Mouse (Mus musculus) retina, postnatal 7 days (tissue): ENCODE results near the gene Themis3.
"Not testable (repeated sequence)": the region's sequence is repeated elsewhere in the genome, so short reads cannot be mapped to it uniquely, and the experiment has no call there.

Experiments used
- DNase-seq: peaks from one replicate; pipeline ENCODE4 v3.0.0-alpha.2; 2012; ENCODE audit warnings: low read depth, low spot score

The Themis3 gene

DNA sequence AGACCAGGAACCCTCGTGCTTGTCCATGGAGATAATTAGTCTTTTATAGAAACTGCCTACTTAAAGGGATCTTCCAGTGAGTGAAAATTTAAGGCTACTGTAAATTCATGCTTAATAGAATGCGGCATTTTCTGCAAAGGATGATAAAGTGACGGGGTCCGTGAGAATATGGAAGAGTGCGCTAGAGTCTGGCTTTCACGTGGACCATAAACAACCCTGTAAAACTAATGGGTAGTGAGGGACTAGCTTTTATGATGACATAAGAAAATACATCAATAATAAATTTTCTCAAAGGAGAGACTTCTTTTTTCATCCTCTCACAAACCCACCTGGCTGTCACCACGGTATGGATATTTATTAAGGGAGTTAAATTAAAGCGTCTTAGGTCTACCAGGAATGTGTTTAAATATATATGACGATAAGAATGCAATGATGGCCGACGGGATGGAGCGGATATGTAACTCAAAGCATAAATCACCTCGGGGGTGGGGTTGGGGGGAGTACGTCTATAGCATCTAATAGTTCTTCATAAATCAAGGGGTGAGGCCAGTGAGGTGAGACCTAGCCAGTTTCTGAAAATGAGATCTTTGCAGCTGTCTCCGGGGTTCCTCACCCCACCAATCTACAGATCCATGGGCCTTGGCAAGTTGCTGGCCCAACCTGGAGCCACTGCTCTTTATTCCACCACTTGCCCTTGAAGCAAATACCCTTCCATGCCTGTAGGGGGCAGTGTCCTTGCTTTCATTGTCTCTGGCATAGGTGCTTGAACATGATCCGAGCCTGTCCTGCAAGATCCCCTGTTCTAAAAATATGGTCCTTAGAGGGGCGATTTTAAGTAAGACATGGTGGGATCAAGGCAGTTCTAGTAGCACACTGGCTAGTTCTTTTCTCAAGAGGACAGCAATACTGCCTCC is 35.8 kb downstream of the Themis3 start:
- no peak for DNase-seq

DNA sequence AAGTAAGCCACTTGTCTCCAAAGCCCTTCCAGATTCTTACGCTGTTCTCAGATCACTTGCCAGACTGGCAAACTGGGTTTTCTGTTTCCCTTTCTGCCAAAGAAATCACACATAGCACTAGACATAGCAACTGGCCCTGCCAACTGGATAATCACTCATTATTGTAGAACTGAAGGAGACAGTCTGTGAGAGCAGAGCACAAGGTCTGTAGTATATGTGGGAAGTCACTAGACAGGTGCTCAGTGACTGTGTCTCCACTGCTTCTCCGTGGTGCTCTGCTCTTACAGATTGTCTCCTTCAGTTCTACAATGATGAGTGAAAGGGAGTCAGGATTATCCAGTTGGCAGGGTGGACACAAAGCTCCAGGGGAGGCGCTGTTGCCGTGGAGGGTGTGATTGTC is 41.7 kb downstream of the Themis3 start:
- no peak for DNase-seq

DNA sequence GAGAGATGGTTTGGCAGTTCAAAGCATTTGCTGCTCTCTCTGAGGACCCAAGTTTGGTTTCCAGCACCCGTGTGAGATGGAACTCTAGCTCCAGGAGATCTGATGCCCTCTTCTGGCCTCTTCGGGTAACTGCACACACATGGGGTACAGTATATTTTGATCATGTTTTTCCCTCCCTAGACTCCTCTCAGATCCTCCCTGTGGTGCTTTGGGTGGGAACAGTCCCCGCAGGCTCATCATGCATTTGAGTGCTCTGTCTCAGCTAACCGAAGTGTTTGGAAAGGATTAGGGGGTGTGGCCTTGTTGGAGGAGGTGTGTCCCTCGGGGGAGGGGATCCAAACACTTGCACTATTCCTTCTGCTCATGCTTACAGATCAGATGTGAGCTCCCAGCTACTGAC is 43.9 kb downstream of the Themis3 start:
- DNase-seq = no peak

DNA sequence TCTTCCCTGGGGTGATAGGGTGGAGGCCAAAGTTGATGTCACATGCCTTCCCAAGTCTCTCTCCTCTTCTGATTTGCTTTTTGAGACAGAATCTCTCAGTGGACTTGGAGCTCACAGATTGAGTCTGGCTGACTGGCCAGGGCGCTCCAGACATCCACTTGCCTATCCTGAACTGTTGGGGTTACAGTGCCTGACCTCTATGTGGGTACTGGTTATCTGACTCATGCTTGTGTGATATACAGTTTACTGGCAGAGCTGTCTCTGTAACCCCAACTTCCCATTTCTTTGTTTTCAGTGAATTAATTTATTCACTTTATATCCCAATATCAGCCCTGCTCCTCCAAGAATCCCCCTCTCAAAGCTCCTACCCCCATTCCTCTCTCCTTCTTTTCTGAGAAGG is 62.1 kb downstream of the Themis3 start:
- DNase-seq = no peak

DNA sequence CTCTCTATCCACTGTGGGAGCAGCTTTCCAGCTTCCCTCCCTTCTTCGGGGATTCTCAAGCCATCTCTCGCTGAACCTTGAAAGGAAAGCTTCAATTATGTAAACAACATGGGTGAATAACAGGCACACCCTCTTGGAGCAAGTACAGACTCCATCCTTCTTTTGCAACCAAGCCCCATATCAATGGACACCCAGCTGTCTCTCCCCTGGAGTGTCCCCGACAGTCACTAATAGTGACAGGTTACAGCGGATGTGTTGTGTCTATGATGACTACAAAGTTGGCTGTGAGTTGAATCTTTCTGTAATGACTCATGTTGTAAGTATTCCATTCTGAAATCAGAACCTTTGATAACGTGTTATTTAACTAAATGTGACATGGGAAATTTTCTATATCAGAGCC is 71.0 kb downstream of the Themis3 start:
- DNase-seq = no peak

DNA sequence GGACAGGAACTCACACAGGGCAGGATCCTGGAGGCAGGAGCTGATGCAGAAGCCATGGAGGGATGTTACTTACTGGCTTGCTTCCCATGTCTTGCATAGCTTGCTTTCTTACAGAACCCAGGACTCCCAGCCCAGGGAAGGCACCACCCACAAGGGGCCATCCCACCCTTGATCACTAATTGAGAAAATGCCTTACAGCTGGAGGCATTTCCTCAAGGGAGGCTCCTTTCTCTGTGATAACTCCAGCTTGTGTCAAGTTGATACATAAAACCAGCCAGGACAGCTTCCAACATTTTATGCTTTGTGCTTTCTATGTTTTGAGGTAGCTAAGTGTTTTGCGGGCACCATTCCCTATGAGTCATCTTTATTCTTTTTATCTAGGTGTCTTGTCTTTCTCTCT is 71.8 kb downstream of the Themis3 start:
- not testable (repeated sequence) for DNase-seq

DNA sequence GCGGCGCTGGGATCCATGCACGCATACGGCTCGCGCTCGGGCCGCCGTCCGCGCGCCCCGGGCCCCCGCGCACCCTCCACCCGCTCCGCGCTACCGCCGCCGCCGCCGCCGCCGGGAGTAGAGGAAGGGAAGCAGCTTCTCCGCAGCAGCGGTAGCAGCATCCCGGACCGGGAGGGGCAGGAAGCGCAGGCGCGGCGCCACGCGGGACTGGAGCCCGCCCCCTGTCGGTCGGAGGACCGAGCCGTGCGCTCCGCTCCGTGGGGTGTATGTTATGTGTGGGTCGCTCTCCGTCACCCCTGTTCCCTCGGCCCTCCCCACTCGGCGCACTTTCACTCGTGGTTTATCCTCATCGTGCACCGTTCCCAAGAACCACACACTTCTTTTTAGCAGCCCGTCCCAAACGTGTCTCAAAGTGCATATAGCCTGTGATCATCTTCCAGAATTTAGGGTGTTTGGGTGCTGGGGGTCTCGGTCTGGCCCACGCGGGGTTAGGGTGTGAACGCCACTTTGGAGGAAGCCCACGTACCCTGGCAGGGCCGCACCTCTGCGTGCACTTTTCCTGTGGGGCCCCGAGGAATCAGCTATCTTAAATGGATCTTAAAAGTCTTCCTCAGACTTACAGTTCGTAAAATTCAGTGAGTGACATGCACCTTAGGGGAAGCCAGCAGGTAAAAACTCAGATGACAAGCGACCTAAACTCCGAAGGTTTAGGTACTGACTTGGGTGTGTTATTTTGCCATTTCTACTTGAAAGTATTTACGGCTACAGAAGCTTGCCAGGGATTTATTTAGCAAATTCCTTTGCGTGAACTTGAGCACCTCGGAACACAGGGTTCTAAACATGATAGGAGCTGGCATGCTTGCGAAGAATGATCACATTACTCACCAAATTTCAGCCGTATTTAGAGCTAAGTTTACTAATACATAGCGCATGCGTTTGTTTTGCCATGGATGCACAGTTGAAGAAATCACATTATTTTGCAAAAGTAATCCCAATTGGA is 74.6 kb downstream of the Themis3 start, which contains the start of gene Rab12:
Gene Rab12, minus strand, starts transcription at position 176 of the 1,000 bp plus-strand sequence.
- peak; percentile 78 for DNase-seq

DNA sequence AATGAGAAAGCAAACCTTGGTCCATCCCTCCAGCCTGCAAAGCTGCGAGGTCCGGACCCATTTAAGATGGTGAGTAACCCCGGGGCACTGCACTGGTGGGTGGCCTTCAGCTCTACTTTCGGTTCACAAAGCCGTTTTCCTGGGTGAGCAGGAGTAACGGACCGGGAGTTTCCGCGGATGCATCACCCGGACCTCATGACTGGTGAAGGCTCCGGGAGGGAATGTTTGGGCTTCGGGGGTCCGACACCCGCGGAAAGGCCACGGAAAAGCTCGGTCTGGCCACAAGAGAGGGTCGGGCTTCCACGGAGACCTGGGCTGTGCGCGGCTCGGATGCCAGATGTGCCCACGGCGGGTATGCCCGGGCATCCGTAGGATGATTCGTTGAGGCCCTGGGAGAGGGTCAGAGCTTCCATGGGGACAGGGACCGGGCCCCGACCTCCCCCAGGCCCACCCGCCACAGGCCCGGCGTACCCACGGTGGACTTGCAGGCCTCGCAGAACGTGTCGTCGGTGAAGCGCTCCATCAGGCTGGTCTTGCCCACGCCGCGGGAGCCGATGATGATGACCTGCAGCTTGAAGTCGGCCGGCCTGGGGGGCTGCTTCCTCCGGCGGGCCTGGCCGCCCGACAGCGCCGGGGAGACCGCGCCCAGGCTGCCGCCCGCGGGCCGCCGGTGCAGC is 75.4 kb downstream of the Themis3 start:
- DNase-seq = no peak

DNA sequence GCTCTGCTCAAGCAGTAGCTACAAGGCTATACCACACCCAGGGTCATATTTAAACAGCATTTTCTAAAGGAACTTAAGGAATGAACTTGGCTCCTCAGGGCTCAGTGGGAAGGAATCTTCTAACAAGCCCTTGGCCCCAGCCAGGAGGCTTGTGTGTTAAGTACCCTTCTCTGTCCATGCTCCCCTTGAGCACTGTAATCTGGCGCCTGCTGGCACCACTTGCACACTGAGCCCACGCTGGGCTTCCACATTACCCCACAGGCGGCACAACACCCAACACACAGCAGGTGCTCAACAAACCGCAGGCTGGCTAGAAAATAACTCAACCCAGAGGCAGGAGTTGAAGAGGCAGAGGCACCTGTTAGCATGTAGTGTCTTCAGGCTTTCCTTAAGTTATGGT is 77.5 kb downstream of the Themis3 start:
- DNase-seq = no peak

DNA sequence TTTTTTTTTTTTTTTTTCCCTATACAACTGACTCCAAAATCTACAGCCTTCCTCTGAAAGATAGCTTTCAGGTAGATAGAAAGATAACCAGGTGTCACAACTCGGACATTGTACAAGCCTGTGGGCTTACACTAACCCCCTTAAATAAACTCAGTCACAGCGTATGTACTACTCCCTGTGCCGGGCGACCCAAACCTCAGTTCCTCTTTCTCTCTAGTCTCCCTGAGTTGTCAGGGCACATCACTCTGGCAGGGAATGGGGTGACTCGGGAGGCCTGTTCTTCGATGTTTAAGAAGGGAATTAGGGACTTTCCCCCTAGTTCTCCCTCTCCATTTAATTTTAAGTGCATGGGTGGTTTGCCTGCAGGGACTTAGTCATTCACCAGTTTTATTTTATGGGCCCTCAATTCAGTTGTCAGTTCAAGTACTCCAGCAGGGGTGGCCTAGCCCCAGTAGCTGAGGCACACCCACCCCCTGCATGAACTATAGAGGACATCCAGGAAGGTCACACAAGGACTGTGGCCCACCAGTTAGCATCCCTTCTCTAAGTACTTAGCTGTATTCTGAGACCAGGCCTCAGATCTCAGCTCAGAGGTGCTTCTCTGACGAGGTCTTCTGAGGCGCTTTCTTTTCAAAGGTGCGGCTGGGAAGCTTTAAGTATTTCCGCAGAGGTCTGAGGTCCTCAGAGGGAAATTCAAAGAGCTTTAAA is 80.0 kb downstream of the Themis3 start:
- no peak for DNase-seq

DNA sequence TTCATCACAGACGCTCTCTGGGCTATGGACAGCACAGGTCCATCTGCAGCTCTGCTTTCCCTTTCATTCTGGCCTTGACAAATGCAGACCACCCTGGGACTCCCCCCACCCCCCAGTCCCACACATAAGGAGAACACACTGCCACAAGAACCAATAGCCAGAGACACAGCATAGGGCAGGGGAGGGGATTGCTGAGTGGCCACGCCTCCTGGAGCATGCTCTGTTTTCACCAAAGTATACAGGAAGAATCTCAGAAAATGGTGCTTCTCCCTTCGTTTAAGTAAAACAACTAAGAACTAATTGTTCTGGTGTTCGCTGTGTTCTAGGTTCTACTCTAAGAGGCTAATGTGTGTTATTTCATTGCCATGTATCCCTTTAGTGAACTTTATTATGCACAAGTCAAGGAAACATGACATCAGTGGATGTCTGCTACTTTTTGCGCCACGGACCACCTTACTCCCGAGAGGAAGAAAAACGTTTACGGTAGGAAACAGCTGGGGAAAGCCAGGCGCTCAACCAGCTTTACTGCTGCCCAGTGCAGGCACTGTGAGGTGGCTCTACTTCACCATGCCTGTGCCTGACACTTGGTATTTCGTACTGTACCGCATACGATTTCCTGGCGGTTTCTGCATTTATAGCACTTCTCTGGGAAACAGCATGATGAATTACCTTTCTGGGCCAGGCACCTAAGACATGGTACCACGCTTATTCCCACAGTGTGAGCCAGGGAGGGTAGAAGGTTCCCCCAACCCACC is 82.0 kb downstream of the Themis3 start:
- DNase-seq = no peak

DNA sequence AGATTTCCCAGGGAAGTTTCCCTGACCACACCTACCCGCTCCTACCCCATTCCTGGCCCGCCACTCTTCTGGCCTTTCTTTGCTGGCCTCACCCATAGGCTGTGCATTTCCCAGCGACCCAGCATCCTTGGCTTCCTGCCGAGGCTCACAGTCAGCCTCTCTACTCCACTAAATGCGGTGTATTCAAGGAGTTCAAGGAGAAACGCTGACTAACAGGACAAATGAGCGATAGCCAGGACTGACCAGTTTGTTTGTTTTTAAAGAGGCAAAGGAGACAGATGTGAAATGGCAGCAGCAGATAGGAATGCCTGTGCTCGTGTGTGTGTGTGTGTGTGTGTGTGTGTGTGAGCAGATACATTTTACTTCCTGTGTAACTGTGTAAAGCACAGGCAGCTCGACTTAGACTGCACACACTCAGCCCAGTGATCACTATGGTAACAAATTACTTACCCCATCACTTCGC is 84.2 kb downstream of the Themis3 start:
- DNase-seq = no peak

DNA sequence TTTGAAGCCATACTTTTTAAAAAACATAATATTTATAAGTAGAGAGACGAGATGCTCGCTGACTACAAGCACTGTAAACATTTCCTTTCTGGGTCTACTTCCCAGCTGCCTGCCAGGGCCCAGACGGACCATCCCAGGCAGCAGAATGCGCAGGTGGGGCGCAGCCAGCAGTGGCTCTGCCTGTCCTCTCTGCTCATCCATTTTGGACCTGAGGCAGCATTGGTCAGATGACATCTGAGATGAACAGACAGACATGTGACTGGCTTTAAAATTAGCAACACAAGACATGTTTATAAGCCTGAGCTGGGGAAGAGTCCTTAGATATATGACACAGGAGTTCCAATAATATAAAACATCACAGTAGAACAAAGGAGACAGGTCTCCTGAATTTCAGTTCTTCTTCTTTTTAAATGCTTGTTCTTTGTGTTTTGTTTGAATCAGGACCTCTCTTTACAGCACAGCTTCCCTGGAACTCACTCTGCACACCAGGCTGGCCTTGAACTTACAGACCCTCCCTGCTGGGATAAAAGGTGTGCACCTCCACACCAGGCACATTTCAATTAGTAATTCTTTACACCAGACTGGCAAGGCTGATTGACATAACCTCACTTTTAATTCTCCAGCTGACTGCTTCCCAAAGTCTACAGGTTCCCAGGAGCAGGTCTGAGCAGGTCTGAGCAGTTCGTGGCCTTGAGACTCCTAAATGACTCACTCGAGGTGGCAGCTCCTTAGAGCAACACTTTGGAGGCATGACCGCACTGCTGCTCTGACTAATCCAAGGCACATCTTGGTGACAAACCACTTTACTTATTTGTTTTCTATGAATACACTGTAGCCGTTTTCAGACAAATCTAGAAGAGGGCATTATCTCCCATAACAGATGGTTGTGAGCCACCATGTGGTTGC is 87.1 kb downstream of the Themis3 start:
- no peak for DNase-seq

DNA sequence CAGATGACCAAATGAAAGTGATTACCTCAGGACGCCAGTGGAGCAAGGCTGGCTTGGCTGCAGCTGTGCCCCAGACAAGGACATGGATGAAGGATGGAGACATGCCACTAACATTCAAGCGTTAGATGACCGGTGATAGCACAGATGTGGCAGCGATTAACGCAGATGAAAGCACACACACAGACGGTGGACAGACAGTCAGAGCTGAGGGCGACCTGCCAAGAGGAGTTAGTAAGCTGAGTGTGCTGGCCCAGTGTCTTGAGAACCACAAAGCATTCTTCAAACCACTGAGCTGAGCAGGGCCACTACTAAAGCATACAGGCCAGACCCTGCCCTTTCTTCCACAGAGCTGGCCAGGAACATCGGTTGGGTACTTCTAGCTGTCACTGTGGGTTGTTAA is 89.5 kb downstream of the Themis3 start:
- DNase-seq = no peak
